Mouse (Mus musculus) embryonic facial prominence, embryonic 15.5 days (tissue): Measurements from ENCODE around the gene Utp14a. TPM values are rescaled to one million over a fixed set of nuclear protein-coding genes. Genes with fewer than 3 reads are reported as not detected.
"Not testable (repeated sequence)": the region's sequence is repeated elsewhere in the genome, so short reads cannot be mapped to it uniquely, and the experiment has no call there.

Source experiments
- ATAC-seq: fragments of 200-750 bp; cut with Nextera tagmentation; 2 replicates; pipeline ENCODE4 v1.8.0; 2017; ENCODE audit warnings: low read depth, moderate TSS enrichment; ENCODE audit not compliant: insufficient number of reproducible peaks, low FRiP score, low TSS enrichment
- H3K27ac ChIP-seq: fragments of 300-500 bp; sonication (generic); replicated peaks from 2 replicates; pipeline ENCODE4 v1.5.1; 2015; ENCODE audit warnings: mild to moderate bottlenecking, inconsistent platforms
- H3K27me3 ChIP-seq: fragments of 300-500 bp; sonication (generic); 2 replicates; pipeline ENCODE4 v1.6.1; 2015; ENCODE audit warnings: inconsistent platforms
- H3K36me3 ChIP-seq: fragments of 300-500 bp; sonication (generic); 2 replicates; pipeline ENCODE4 v1.6.1; 2015; ENCODE audit warnings: mild to moderate bottlenecking, inconsistent platforms
- H3K4me1 ChIP-seq: fragments of 300-500 bp; sonication (generic); 2 replicates; pipeline ENCODE4 v1.6.1; 2015; ENCODE audit warnings: inconsistent platforms
- H3K4me2 ChIP-seq: fragments of 300-500 bp; sonication (generic); replicated peaks from 2 replicates; pipeline ENCODE4 v1.6.1; 2015; ENCODE audit warnings: mild to moderate bottlenecking, inconsistent platforms
- H3K4me3 ChIP-seq: fragments of 300-500 bp; sonication (generic); replicated peaks from 2 replicates; pipeline ENCODE4 v1.5.1; 2015; ENCODE audit warnings: mild to moderate bottlenecking, inconsistent platforms
- H3K9ac ChIP-seq: fragments of 300-500 bp; sonication (generic); 2 replicates; pipeline ENCODE4 v1.6.1; 2015; ENCODE audit warnings: inconsistent platforms
- H3K9me3 ChIP-seq: fragments of 300-500 bp; sonication (generic); replicated peaks from 2 replicates; pipeline ENCODE4 v1.6.1; 2016; ENCODE audit warnings: inconsistent platforms
- whole genome bisulfite sequencing: fragments of 180-500 bp; shearing (Covaris S2); methylation state at CpG from one replicate; pipeline ENCODE4 v1.1.7; 2015; 5-methylcytosine and 5-hydroxymethylcytosine counted together
- polyA plus RNA-seq: library from polyadenylated mRNA; unstranded; fragments of >200 nt; fragmentation: Nextera tagmentation; extraction: Ambion mirVana; gene quantifications from 2 replicates; pipeline ENCODE4 v1.2.1, GENCODE M21; 2015

Utp14a gene
- polyA plus RNA-seq: 19.1 and 19.2 TPM in 2 replicates

DNA sequence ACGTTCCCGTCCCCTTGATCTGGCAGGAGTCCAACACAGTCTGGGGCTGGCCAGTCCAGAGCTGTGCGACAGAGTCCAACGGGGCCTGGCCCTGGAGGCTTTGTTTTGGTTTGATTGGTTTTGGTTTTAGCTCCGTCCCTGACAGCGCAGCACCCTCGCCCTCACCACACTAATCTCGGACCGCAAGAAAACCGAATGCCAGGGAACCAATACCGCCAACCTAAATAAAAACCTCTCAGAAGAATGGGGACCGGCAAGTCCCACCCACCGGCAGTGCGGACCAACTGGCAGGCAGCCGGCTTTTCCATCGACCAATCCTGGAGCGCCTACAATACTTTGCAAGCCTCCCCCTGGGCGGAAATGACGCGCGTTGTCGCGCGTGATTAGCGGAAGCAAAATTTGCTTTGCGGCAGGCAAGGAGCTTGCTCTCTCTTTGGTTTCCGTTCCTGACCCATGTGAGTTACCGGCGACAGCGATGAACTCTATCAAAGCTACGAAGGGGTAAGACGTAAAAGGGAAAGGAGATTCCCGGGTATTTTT lies at the start of gene Utp14a:
Gene Utp14a, plus strand, starts transcription at position 395 of the 540 bp plus-strand sequence.
- Histone ChIP-seq H3K27me3 (no peaks in the 10 kb centered on the region), H3K4me3 (peak within 1 kb of the TSS; percentile 57), H3K4me1 (no peaks in the 10 kb centered on the region), H3K9ac (peak within 1 kb of the TSS; percentile 26; the same call in 1 of the 2 replicates), H3K36me3 (no peaks in the 10 kb centered on the region), H3K9me3 (no peaks in the 10 kb centered on the region), H3K4me2 (peak within 1 kb of the TSS; percentile 51), H3K27ac (peak within 1 kb of the TSS; percentile 83)
- 11% methylated on average over 33 of the region's 33 CpGs for WGBS
- peak; percentile 98 for ATAC-seq

DNA sequence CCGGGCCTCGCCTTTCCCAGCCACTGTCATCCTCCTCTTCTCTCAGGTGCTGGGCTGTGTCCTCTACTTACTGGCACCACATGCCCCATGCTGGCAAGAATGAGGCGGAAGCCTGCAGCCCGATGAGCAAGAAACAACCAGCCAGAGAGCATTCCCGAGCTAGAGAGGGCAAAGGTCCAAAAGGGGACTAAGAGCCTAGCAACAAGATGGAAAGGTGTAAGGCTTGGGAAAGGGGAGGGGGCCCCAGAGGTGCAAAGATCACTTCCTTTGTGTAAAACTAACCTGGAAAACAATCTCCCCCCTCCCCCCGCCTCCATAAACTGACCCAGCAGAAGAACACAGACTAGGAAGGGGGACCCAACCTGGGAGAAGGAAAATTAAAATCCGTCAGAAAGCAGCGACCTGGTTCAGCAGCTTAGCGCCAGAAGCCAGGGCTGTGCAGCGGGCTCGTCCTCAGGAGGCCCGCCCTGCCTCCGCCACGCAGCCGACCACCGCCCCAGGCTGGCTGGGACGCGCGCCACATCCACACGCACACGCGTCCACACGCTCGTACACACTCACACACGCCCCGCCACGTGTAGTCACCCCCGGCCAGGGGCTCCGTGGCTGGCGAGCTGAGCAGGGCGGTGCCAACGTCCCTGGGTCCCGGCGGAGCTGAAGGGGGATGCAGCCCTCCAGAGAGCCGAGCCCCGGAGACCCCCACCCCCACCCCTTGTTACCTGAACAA lies 48.7 kb upstream of the Utp14a start:
- peak overlapping the region; percentile 7; the same call in 1 of the 2 replicates for H3K9ac ChIP-seq
- H3K4me3 ChIP-seq: peak overlapping the region; percentile 61
- WGBS: 15% methylated on average over 33 of the region's 36 CpGs
- H3K27ac ChIP-seq: peak overlapping the region; percentile 39; the same call in 1 of the 2 replicates
- 0 out of 2 replicates have a peak, but pooled peaks cover 4% of the 10 kb centered on the region for H3K4me1 ChIP-seq
- no peaks in the 10 kb centered on the region for H3K36me3 ChIP-seq
- no peaks in the 10 kb centered on the region for H3K27me3 ChIP-seq
- peak overlapping the region; percentile 48 for H3K4me2 ChIP-seq
- H3K9me3 ChIP-seq: no peaks in the 10 kb centered on the region
- ATAC-seq: peak; percentile 86

DNA sequence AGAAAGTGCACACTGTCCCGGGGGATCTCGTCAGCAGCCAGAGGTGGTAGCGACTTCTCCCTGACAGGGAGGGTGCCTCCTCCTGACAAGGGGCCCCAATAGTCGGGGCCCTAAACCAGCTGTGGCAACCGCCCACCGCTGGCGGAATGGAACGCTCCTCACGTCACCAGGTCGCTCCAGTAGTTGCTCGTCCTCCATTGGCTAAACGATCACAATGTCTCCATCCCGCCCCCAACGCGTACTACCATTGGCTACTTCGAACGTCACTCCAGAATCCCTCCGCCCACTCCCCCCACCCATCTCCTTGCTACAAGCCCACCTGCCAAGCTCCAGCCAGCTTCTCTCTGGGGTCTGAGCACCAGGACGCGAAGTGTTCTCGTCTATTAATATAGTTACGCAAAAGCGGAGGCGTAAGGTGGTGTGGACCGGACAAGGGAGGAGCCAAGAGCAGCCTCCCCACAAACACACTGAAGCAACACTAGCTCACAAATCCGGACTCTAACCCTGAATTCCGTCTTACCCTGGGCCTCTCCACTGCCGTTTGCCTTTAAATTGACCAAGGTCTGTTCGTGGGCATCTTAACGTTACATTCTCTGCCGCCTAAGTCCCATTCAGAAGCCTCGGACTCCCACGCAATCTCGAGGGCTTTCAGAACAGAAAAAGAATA lies 48.0 kb upstream of the Utp14a start, which contains the start of gene Zdhhc9:
Gene Zdhhc9, minus strand, starts transcription at position 360 of the 667 bp plus-strand sequence.
- Histone ChIP-seq H3K4me3 (peak within 1 kb of the TSS; percentile 61), H3K9me3 (no peaks in the 10 kb centered on the region), H3K4me1 (0 out of 2 replicates have a peak, but pooled peaks cover 4% of the 10 kb centered on the region), H3K9ac (peak within 1 kb of the TSS; percentile 18; the same call in 1 of the 2 replicates), H3K4me2 (peak within 1 kb of the TSS; percentile 48), H3K27ac (peak within 1 kb of the TSS; percentile 39; the same call in 1 of the 2 replicates), H3K27me3 (no peaks in the 10 kb centered on the region), H3K36me3 (no peaks in the 10 kb centered on the region)
- 19% methylated on average over 34 of the region's 34 CpGs for WGBS
- peak; percentile 97 for ATAC-seq

DNA sequence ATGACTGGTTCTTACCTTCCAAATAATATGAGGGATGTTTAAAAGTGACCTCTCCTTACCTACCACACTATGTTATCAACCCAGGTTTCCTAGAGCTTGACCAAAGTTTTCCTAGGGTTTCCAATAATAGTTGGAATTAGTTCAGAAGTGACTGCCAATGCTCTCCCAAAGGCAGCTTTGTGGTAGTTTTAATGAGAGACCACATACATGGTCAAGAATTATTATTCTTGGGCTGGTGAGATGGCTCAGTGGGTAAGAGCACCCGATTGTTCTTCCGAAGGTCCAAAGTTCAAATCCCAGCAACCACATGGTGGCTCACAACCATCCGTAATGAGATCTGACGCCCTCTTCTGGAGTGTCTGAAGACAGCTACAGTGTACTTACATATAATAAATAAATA lies 46.9 kb upstream of the Utp14a start:
- H3K9ac ChIP-seq, ATAC-seq, H3K36me3 ChIP-seq, H3K4me2 ChIP-seq, H3K27me3 ChIP-seq, H3K4me3 ChIP-seq, H3K27ac ChIP-seq, H3K9me3 ChIP-seq, H3K4me1 ChIP-seq: not testable (repeated sequence)
- 81% methylated on average over 2 of the region's 4 CpGs for WGBS

DNA sequence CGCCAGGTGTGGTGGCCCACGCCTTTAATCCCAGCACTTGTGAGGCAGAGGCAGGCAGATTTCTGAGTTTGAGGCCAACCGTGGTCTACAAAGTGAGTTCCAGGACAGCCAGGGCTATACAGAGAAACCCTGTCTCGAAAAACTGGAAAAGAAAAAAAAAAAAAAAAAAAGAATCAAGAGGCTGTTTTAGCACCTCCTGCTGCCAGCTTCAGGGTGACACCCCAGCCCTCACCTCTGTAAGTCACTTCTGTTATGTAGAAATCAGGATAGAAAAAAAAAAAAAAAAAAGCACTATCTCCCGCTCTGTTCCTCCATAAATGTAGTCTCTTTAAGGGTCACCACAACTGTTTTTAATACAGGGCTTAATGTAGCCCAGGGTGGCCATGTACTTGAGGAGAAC lies 37.2 kb upstream of the Utp14a start:
- no peak overlapping the region for H3K27ac ChIP-seq
- no peak for ATAC-seq
- no peaks in the 10 kb centered on the region for H3K27me3 ChIP-seq
- no peak overlapping the region for H3K4me3 ChIP-seq
- no peaks in the 10 kb centered on the region for H3K36me3 ChIP-seq
- H3K4me2 ChIP-seq: no peak overlapping the region
- WGBS: 74% methylated on average over 5 of the region's 5 CpGs
- no peaks in the 10 kb centered on the region for H3K9me3 ChIP-seq
- no peak overlapping the region for H3K9ac ChIP-seq
- H3K4me1 ChIP-seq: no peaks in the 10 kb centered on the region

DNA sequence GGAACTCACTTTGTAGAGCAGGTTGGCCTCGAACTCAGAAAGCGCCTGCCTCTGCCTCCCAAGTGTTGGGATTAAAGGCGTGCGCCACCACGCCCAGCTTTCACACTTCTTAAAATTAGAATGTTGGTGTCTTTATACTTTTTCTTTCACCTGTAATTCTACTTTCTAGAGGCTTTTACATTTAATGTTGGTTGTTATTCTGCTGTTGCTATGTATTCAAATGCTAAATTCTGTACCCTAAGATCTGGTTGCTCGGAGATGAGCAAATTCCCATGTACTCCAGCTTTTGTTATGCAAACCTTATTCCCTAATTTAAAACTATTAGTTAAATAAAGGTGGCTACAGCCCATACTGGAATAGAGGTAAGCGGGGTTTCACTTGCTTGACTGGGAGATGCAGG lies 34.0 kb upstream of the Utp14a start:
- H3K9ac ChIP-seq: no peak overlapping the region
- no peak for ATAC-seq
- H3K4me2 ChIP-seq: no peak overlapping the region
- no peaks in the 10 kb centered on the region for H3K27me3 ChIP-seq
- WGBS: 82% methylated on average over 7 of the region's 7 CpGs
- H3K27ac ChIP-seq: no peak overlapping the region
- H3K4me3 ChIP-seq: no peak overlapping the region
- H3K9me3 ChIP-seq: no peaks in the 10 kb centered on the region
- no peaks in the 10 kb centered on the region for H3K36me3 ChIP-seq
- no peaks in the 10 kb centered on the region for H3K4me1 ChIP-seq

DNA sequence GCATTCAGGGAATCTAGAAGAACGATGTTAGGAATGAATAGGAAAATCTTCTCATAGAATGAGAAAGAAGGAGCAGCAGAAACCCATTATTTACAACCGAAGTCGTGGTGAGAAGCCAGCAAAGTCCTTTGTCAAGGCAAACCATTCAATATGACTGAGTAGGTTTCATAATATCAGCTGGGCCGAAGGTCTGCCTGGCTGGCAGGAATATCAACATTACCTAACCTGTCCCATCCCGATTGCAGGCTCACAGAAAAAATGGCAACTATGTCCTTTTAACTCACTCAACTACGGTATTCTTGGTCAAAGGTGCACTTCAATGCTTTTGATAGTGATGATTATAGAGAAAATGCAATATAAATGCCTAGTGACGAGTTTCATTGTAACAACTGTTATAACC lies 30.4 kb upstream of the Utp14a start:
- H3K27ac ChIP-seq: no peak overlapping the region
- no peaks in the 10 kb centered on the region for H3K4me1 ChIP-seq
- H3K4me3 ChIP-seq: no peak overlapping the region
- no peaks in the 10 kb centered on the region for H3K36me3 ChIP-seq
- H3K9me3 ChIP-seq: no peaks in the 10 kb centered on the region
- no peak overlapping the region for H3K4me2 ChIP-seq
- no peak for ATAC-seq
- H3K9ac ChIP-seq: no peak overlapping the region
- H3K27me3 ChIP-seq: no peaks in the 10 kb centered on the region
- 81% methylated on average over 7 of the region's 7 CpGs for WGBS

DNA sequence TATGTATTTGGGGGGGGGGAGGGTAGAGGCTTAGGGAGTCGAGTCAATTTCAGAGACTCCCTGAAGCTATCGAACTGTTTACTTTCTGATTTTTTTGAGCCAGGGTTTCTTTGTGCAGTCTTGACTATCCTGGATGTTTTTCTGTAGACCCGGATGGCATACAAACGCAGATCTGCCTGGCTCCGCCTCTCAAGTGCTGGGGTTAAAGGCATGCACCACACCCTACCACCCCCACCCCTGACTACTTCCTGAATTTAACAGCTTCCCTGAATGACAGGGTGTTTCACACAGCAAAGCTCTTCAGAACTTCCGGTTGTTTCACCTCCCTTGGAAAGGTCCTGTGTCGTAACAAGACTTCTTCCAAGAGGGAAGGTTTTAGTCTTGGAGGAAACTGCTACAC lies 22.2 kb upstream of the Utp14a start:
- Histone ChIP-seq H3K4me3 (no peak overlapping the region), H3K36me3 (no peaks in the 10 kb centered on the region), H3K27ac (no peak overlapping the region), H3K27me3 (no peaks in the 10 kb centered on the region), H3K9me3 (no peaks in the 10 kb centered on the region), H3K4me2 (no peak overlapping the region), H3K9ac (no peak overlapping the region), H3K4me1 (no peaks in the 10 kb centered on the region)
- 57% methylated on average over 7 of the region's 7 CpGs for WGBS
- ATAC-seq: no peak

DNA sequence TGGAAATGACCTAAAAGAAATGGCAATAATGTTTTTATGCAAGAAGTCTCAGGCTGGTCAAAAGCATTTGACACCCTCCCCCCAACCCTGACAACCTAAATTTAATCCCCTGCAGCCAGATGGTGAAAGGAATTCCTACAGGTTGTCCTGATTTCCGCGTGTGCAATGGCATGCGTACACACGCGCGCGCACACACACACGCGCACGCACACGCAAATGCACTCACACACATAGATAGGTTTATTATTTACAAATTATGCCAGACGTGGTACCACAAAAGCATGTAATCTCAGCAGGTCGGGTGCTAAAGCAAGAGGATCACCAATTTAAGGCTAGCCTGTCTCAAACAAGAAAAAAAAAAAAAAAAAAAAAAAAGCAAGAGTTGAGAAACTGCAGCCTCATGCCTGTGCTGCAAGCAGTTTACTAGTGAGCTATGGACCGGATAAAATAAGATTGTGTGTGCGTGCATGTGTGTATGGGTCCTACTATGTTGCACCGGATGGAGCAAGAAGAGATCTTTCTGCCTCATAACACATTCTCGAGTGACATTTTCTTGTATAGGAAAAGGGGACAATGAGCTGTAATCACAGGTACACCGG lies 733 bp upstream of the Utp14a start:
- Histone ChIP-seq H3K36me3 (no peaks in the 10 kb centered on the region), H3K4me1 (no peaks in the 10 kb centered on the region), H3K27ac (peak overlapping the region; percentile 83), H3K9ac (peak overlapping the region; percentile 26; the same call in 1 of the 2 replicates), H3K27me3 (no peaks in the 10 kb centered on the region), H3K9me3 (no peaks in the 10 kb centered on the region), H3K4me3 (peak overlapping the region; percentile 57), H3K4me2 (peak overlapping the region; percentile 51)
- WGBS: 19% methylated on average over 18 of the region's 18 CpGs
- 0 out of 2 replicates have a peak, but pooled peaks have one; percentile 17 for ATAC-seq

DNA sequence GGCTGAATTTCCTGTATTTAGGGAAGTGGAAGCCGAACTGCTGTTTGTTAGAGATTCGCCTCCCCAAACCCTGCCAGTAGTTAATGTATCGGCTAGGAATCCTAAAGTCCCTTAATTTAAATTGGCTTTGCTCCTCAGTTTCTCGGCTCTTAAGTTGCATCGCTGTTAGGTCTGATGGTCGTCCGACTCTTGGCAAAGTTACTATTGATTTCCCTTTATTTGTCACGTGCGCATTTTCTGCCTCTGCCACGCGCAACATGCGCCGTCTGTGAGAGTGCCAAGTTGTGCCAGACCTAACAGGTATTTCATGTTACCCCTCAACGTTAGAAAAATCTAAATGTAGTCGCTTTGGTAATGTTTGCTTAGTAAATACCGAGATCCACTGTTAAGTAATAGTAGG lies 349 bp downstream of the Utp14a start:
- no peaks in the 10 kb centered on the region for H3K9me3 ChIP-seq
- WGBS: 14% methylated on average over 16 of the region's 16 CpGs
- no peaks in the 10 kb centered on the region for H3K27me3 ChIP-seq
- 0 out of 2 replicates have a peak overlapping the region, but pooled peaks have one; percentile 11 for H3K27ac ChIP-seq
- no peak for ATAC-seq
- no peaks in the 10 kb centered on the region for H3K4me1 ChIP-seq
- 0 out of 2 replicates have a peak overlapping the region, but pooled peaks have one; percentile 21 for H3K9ac ChIP-seq
- H3K4me3 ChIP-seq: peak overlapping the region; percentile 57
- no peaks in the 10 kb centered on the region for H3K36me3 ChIP-seq
- peak overlapping the region; percentile 51 for H3K4me2 ChIP-seq

DNA sequence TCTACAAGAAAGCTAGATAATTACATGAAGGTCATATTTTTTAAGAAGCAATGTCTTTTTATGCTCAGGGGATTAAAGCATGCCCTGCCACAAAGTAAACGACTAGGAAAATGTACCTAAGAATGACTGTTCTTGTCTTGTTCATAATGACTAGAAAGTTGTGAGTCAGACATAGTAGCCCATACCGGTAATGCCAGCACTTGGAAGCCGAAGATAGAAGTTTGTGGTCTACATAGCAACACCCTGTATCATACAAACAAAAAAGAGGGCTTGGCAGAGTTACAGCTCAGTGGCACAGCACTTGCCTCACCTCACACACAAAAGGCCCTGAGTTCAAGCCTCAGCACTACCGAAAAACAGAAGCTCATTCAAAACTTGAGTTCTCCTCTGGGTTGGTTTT lies 15.0 kb downstream of the Utp14a start:
- WGBS: 86% methylated on average over 4 of the region's 4 CpGs
- Histone ChIP-seq H3K27me3 (no peaks in the 10 kb centered on the region), H3K4me3 (no peak overlapping the region), H3K4me2 (no peak overlapping the region), H3K9ac (no peak overlapping the region), H3K36me3 (peaks cover 9% of the 10 kb centered on the region; the same call in 1 of the 2 replicates), H3K27ac (no peak overlapping the region), H3K9me3 (no peaks in the 10 kb centered on the region), H3K4me1 (no peaks in the 10 kb centered on the region)
- ATAC-seq: no peak
